Mouse (Mus musculus) embryonic facial prominence, embryonic 15.5 days (tissue): ENCODE results near the gene Hist1h2bk. TPM values are rescaled to one million over a fixed set of nuclear protein-coding genes. Genes with fewer than 3 reads are reported as not detected.
"Not testable (repeated sequence)": the region's sequence is repeated elsewhere in the genome, so short reads cannot be mapped to it uniquely, and the experiment has no call there.

Source experiments
- ATAC-seq: fragments of 200-750 bp; cut with Nextera tagmentation; 2 replicates; pipeline ENCODE4 v1.8.0; 2017; ENCODE audit warnings: low read depth, moderate TSS enrichment; ENCODE audit not compliant: insufficient number of reproducible peaks, low FRiP score, low TSS enrichment
- H3K27ac ChIP-seq: fragments of 300-500 bp; sonication (generic); replicated peaks from 2 replicates; pipeline ENCODE4 v1.5.1; 2015; ENCODE audit warnings: mild to moderate bottlenecking, inconsistent platforms
- H3K27me3 ChIP-seq: fragments of 300-500 bp; sonication (generic); 2 replicates; pipeline ENCODE4 v1.6.1; 2015; ENCODE audit warnings: inconsistent platforms
- H3K36me3 ChIP-seq: fragments of 300-500 bp; sonication (generic); 2 replicates; pipeline ENCODE4 v1.6.1; 2015; ENCODE audit warnings: mild to moderate bottlenecking, inconsistent platforms
- H3K4me1 ChIP-seq: fragments of 300-500 bp; sonication (generic); 2 replicates; pipeline ENCODE4 v1.6.1; 2015; ENCODE audit warnings: inconsistent platforms
- H3K4me2 ChIP-seq: fragments of 300-500 bp; sonication (generic); replicated peaks from 2 replicates; pipeline ENCODE4 v1.6.1; 2015; ENCODE audit warnings: mild to moderate bottlenecking, inconsistent platforms
- H3K4me3 ChIP-seq: fragments of 300-500 bp; sonication (generic); replicated peaks from 2 replicates; pipeline ENCODE4 v1.5.1; 2015; ENCODE audit warnings: mild to moderate bottlenecking, inconsistent platforms
- H3K9ac ChIP-seq: fragments of 300-500 bp; sonication (generic); 2 replicates; pipeline ENCODE4 v1.6.1; 2015; ENCODE audit warnings: inconsistent platforms
- H3K9me3 ChIP-seq: fragments of 300-500 bp; sonication (generic); replicated peaks from 2 replicates; pipeline ENCODE4 v1.6.1; 2016; ENCODE audit warnings: inconsistent platforms
- WGBS: fragments of 180-500 bp; shearing (Covaris S2); methylation state at CpG from one replicate; pipeline ENCODE4 v1.1.7; 2015; 5-methylcytosine and 5-hydroxymethylcytosine counted together
- polyA plus RNA-seq: library from polyadenylated mRNA; unstranded; fragments of >200 nt; fragmentation: Nextera tagmentation; extraction: Ambion mirVana; gene quantifications from 2 replicates; pipeline ENCODE4 v1.2.1, GENCODE M21; 2015

The Hist1h2bk gene
- polyA plus RNA-seq, 1 experiment from 2014 or later, result 4.0 TPM

GRCm38 (mm10) chr13:22033741-22034442 lies 1.8 kb upstream of the Hist1h2bk start:
- no peak for ATAC-seq
- Histone ChIP-seq H3K27me3 (no peaks in the 10 kb centered on the region), H3K4me3 (peak overlapping the region; percentile 48), H3K4me2 (peak overlapping the region; percentile 58), H3K4me1 (peaks cover 13% of the 10 kb centered on the region), H3K36me3 (no peaks in the 10 kb centered on the region), H3K9me3 (no peaks in the 10 kb centered on the region), H3K9ac (no peak overlapping the region), H3K27ac (no peak overlapping the region)
- WGBS, result 37% methylated on average over 5 of the region's 5 CpGs

- WGBS, result under 1% methylated on average over 14 of the region's 14 CpGs
- H3K9ac ChIP-seq, result peak overlapping the region; percentile 31; the same call in 1 of the 2 replicates
- H3K4me1 ChIP-seq, result peaks cover 13% of the 10 kb centered on the region
- peak overlapping the region; percentile 58 for H3K4me2 ChIP-seq
- H3K36me3 ChIP-seq, result no peaks in the 10 kb centered on the region
- ATAC-seq, result no peak; the same call in 1 of the 2 replicates
- peak overlapping the region; percentile 48 for H3K4me3 ChIP-seq
- H3K27ac ChIP-seq, result peak overlapping the region; percentile 73
- H3K9me3 ChIP-seq, result no peaks in the 10 kb centered on the region
- H3K27me3 ChIP-seq, result no peaks in the 10 kb centered on the region
Observed at GRCm38 (mm10) chr13:22034443-22035266, 1.0 kb upstream of the Hist1h2bk start.

- H3K9ac ChIP-seq, result peak overlapping the region; percentile 24; the same call in 1 of the 2 replicates
- H3K9me3 ChIP-seq, result no peaks in the 10 kb centered on the region
- peak overlapping the region; percentile 48 for H3K4me3 ChIP-seq
- WGBS, result 2% methylated on average over 20 of the region's 23 CpGs
- H3K4me2 ChIP-seq, result peak overlapping the region; percentile 58
- peaks cover 24% of the 10 kb centered on the region for H3K4me1 ChIP-seq
- no peaks in the 10 kb centered on the region for H3K27me3 ChIP-seq
- peak overlapping the region; percentile 80 for H3K27ac ChIP-seq
- H3K36me3 ChIP-seq, result no peaks in the 10 kb centered on the region
- no peak for ATAC-seq
Observed at GRCm38 (mm10) chr13:22036149-22036956, 683 bp downstream of the Hist1h2bk start.

GRCm38 (mm10) chr13:22036986-22037385 lies 1.3 kb downstream of the Hist1h2bk start:
- WGBS, result 44% methylated on average over 3 of the region's 3 CpGs
- H3K36me3 ChIP-seq, result no peaks in the 10 kb centered on the region
- H3K27ac ChIP-seq, result peak overlapping the region; percentile 80
- H3K27me3 ChIP-seq, result no peaks in the 10 kb centered on the region
- H3K9ac ChIP-seq, result peak overlapping the region; percentile 24; the same call in 1 of the 2 replicates
- H3K4me3 ChIP-seq, result peak overlapping the region; percentile 48
- no peaks in the 10 kb centered on the region for H3K9me3 ChIP-seq
- ATAC-seq, result no peak
- H3K4me1 ChIP-seq, result peaks cover 25% of the 10 kb centered on the region
- H3K4me2 ChIP-seq, result peak overlapping the region; percentile 58; the same call in 1 of the 2 replicates

GRCm38 (mm10) chr13:22037415-22037814 lies 1.7 kb downstream of the Hist1h2bk start:
- 47% methylated on average over 2 of the region's 2 CpGs for WGBS
- H3K27me3 ChIP-seq, result no peaks in the 10 kb centered on the region
- H3K4me3 ChIP-seq, result no peak overlapping the region
- no peak overlapping the region; the same call in 1 of the 2 replicates for H3K27ac ChIP-seq
- no peaks in the 10 kb centered on the region for H3K36me3 ChIP-seq
- no peak for ATAC-seq
- H3K9ac ChIP-seq, result no peak overlapping the region
- H3K9me3 ChIP-seq, result no peaks in the 10 kb centered on the region
- H3K4me1 ChIP-seq, result peaks cover 29% of the 10 kb centered on the region
- H3K4me2 ChIP-seq, result no peak overlapping the region

- Histone ChIP-seq H3K27ac (0 out of 2 replicates have a peak overlapping the region, but pooled peaks have one; percentile 94), H3K4me2 (peak overlapping the region; percentile 60; the same call in 1 of the 2 replicates), H3K36me3 (no peaks in the 10 kb centered on the region), H3K4me1 (peaks cover 32% of the 10 kb centered on the region), H3K4me3 (no peak overlapping the region), H3K27me3 (no peaks in the 10 kb centered on the region), H3K9ac (no peak overlapping the region), H3K9me3 (no peaks in the 10 kb centered on the region)
- ATAC-seq, result no peak
- WGBS, result 49% methylated on average over 5 of the region's 5 CpGs
Observed at GRCm38 (mm10) chr13:22039364-22039763, 3.7 kb downstream of the Hist1h2bk start.

- Histone ChIP-seq H3K27ac (peak overlapping the region; percentile 94), H3K4me1 (peaks cover 27% of the 10 kb centered on the region), H3K4me3 (peak overlapping the region; percentile 48), H3K9me3 (no peaks in the 10 kb centered on the region), H3K36me3 (no peaks in the 10 kb centered on the region), H3K27me3 (no peaks in the 10 kb centered on the region), H3K4me2 (peak overlapping the region; percentile 60), H3K9ac (peak overlapping the region; percentile 54; the same call in 1 of the 2 replicates)
- 8% methylated on average over 2 of the region's 2 CpGs for WGBS
- no peak for ATAC-seq
Observed at GRCm38 (mm10) chr13:22039951-22040463, 4.3 kb downstream of the Hist1h2bk start.

GRCm38 (mm10) chr13:22040464-22041141 lies 4.9 kb downstream of the Hist1h2bk start:
- peak overlapping the region; percentile 94 for H3K27ac ChIP-seq
- peak overlapping the region; percentile 48 for H3K4me3 ChIP-seq
- peak overlapping the region; percentile 54 for H3K9ac ChIP-seq
- under 1% methylated on average over 23 of the region's 24 CpGs for WGBS
- no peaks in the 10 kb centered on the region for H3K27me3 ChIP-seq
- H3K4me1 ChIP-seq, result peaks cover 27% of the 10 kb centered on the region
- no peaks in the 10 kb centered on the region for H3K36me3 ChIP-seq
- H3K9me3 ChIP-seq, result no peaks in the 10 kb centered on the region
- ATAC-seq, result peak; percentile 3; the same call in 1 of the 2 replicates
- peak overlapping the region; percentile 60 for H3K4me2 ChIP-seq

GRCm38 (mm10) chr13:22041142-22041536 lies 5.5 kb downstream of the Hist1h2bk start, which contains the start of gene Hist1h4i:
Hist1h4i (minus strand) TSS chr13:22041362.
- H3K9ac ChIP-seq, result peak within 1 kb of the TSS; percentile 54
- peak; percentile 72 for ATAC-seq
- H3K36me3 ChIP-seq, H3K9me3 ChIP-seq, H3K27me3 ChIP-seq: not testable (repeated sequence)
- peak within 1 kb of the TSS; percentile 60 for H3K4me2 ChIP-seq
- 0% methylated on average over 25 of the region's 27 CpGs for WGBS
- peak within 1 kb of the TSS; percentile 94 for H3K27ac ChIP-seq
- peak within 1 kb of the TSS; percentile 48 for H3K4me3 ChIP-seq
- H3K4me1 ChIP-seq, result peaks cover 26% of the 10 kb centered on the region
